Mouse (Mus musculus): ENCODE results near the gene Zbtb16.

GRCm38 (mm10) chr9:48831560-48832460 lies 4.2 kb downstream of the Zbtb16 start:
- TF ChIP-seq POLR2A (IDR thresholded peaks at IDR 0.05; ENCODE audit: low read depth, low read length) (no peak), CTCF (IDR thresholded peaks at IDR 0.05; ENCODE audit: borderline replicate concordance, insufficient read depth, low read length) (no peak)
